Mouse (Mus musculus) gastrocnemius, adult 18-20 months (tissue): ENCODE measurements around the gene Olfr1504. TPM values are rescaled to one million over a fixed set of nuclear protein-coding genes. Genes with fewer than 3 reads are reported as not detected.
"Not testable (repeated sequence)": the region's sequence is repeated elsewhere in the genome, so short reads cannot be mapped to it uniquely, and the experiment has no call there.

ENCODE experiments used
- DNase-seq: peaks from one replicate; pipeline ENCODE4 v3.0.0; 2021; ENCODE audit warnings: low spot score
- long read RNA-seq, 2 experiments: library from polyadenylated mRNA; stranded (forward); transcript quantifications; one replicate each; pipeline ENCODE4 v2.0.0; 2021
- total RNA-seq, 2 experiments: library from RNA; stranded (reverse); gene quantifications; 2 replicates each; pipeline ENCODE4 v1.2.3; 2021

Olfr1504 gene
- total RNA-seq = not detected
- long read RNA-seq, experiment 1 = 0 reads
- long read RNA-seq, experiment 2 = 0 reads

GRCm38 (mm10) chr19:13897828-13898227, at the start of gene Olfr1504:
TSS of gene Olfr1504 (minus strand) at chr19:13897928.
- DNase-seq = no peak

DNA sequence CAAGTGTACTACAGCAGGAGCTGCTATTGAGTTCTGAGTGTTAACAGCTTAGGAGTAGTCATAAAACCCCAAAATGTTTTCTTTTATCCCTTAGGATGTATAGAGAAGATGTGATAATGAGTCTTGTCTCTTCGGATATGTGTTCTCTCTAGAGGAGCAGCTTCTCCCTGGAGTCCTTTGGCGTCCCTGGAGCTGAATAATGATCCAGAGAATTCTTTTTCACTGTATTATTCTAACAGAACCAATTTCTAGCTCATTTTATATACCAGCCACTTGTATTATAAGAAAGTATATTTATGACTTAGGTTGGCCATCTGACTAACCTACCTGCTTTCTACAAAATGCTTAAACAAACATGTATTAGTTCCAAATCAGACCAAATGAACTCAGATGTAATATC, 15.5 kb upstream of the Olfr1504 start, which contains the start of gene Olfr1505:
TSS of gene Olfr1505 (plus strand) at position 301 of the 400 bp plus-strand sequence.
- no peak for DNase-seq

DNA sequence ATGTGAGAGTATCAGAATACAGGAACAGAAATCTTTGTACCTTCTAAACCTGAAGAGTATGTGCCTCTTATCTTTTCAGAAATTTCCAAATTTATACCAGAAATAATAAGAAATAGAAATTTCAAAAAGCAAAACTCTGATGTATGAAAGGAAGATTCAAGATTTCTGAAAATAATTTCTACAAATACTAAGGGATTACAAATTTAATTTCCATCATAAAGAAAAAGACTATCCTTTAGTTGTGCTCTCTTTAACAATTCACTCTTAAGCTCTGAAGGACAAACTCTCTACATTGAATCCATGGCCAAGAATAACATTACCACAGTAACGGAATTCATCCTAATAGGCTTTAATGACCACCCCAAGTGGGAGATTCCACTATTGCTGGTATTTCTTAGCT, 36.2 kb downstream of the Olfr1504 start, which contains the start of gene Olfr1502:
TSS of gene Olfr1502 (plus strand) at position 301 of the 400 bp plus-strand sequence.
- no peak for DNase-seq

GRCm38 (mm10) chr19:13850592-13850991, 47.1 kb downstream of the Olfr1504 start, which contains the start of gene Olfr1501:
TSS of gene Olfr1501 (minus strand) at chr19:13850692.
- DNase-seq = not testable (repeated sequence)

Other genes starting within 250 kb of the Olfr1504 start
- gene Olfr1490, start 246.8 kb downstream of the Olfr1504 start, total RNA-seq = not detected
- not detected for gene Olfr1491, start 200.7 kb downstream of the Olfr1504 start, total RNA-seq
- not detected for gene Olfr1493-ps1, start 174.7 kb downstream of the Olfr1504 start, total RNA-seq
- gene Olfr1494, start 158.2 kb downstream of the Olfr1504 start, total RNA-seq = not detected
- not detected for gene Olfr1495, start 133.3 kb downstream of the Olfr1504 start, total RNA-seq
- gene Olfr1496, start 120.0 kb downstream of the Olfr1504 start, total RNA-seq = not detected
- not detected for gene Olfr1497, start 99.7 kb downstream of the Olfr1504 start, total RNA-seq
- not detected for gene Olfr1499, start 78.5 kb downstream of the Olfr1504 start, total RNA-seq
- not detected for gene Olfr1500, start 67.4 kb downstream of the Olfr1504 start, total RNA-seq
- gene Olfr1501, start 47.2 kb downstream of the Olfr1504 start, total RNA-seq = not detected
- not detected for gene Olfr1502, start 36.1 kb downstream of the Olfr1504 start, total RNA-seq
- gene Olfr1505, start 15.6 kb upstream of the Olfr1504 start, total RNA-seq = not detected